Mouse (Mus musculus): ENCODE measurements around the gene Cend1.

The Cend1 gene

GRCm38 (mm10) chr7:141429840-141430584 lies 721 bp upstream of the Cend1 start:
- DNase-seq (ENCODE audit: low read depth, low spot score), result no peak

DNA sequence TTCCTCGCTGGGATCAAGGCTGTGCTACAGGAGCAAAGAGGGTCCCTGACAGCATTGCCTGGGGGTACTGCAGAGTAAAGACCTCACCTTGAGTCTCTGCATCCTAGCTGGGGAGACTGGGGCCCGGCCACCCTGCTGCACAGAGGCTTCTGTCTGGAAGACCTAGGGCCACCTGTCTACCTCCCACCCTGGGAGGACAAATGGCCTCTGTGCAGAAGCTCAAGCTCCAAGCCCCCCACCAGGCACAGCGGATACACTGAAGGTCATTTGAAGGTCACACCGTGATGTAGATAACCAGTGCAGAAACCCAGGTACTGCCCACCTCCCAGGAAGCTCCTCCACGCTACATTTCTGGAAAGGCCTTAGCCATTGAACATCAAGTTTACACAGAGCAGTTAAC lies 590 bp downstream of the Cend1 start:
- no peak for DNase-seq (ENCODE audit: low read depth, low spot score)

DNA sequence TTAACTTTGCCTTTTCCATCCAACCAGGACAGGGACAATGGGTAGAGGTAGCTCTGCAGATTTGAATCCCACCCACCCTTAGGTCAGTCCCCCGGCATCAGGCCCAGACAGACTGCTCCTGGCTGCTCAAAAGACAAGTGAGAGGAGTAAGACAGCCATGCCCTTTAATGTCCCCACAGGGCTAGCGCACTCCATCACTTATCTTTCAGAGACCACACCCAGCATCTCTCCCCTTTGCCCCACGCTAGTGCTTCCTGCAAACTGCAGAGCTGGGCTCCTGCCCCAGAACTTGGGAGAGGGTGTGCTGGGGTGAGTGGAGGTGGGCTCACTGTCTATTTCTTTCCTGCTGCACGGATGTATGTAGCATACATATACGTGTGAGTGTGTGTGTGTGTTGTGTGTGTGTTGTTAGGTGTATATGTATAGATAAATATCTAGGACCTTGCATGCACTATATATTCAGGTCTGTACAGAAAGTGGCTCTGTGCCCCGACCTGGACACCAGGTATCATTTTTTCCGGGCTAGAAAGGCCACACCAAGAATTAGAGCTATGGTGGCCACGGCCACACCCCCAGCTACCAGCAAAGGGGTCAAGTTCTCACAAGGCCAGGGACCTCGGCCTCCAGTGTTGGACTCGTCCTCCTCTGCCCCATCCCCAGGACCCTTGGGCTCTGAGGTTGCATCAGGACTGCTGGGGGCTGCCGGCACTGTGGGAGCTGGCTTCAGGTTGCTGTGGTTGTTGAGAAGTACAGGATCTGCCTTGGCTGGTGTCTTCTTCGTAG lies 2.2 kb downstream of the Cend1 start:
- no peak for DNase-seq (ENCODE audit: low read depth, low spot score)

DNA sequence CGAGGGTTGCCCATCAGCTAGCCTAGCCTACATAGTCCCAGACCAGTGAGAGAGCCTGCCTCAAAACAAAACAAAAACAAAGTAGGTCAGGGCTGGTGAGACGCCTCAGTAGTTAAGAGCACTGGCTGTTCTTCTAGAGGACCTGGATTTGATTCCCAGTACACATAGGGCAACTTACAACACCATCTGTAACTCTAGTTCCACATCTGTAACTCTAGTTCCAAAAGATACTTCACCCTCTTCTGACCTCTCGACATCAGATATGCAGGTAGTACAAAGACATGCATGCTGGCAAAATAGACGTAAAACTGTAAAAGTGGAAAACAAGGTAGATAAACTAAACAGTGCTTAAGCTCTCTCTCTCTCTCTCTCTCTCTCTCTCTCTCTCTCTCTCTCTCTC lies 5.5 kb downstream of the Cend1 start:
- no peak for DNase-seq (ENCODE audit: low read depth, low spot score)

- no peak for DNase-seq (ENCODE audit: low read depth, low spot score)
Observed at GRCm38 (mm10) chr7:141420030-141420702, 9.1 kb downstream of the Cend1 start.

DNA sequence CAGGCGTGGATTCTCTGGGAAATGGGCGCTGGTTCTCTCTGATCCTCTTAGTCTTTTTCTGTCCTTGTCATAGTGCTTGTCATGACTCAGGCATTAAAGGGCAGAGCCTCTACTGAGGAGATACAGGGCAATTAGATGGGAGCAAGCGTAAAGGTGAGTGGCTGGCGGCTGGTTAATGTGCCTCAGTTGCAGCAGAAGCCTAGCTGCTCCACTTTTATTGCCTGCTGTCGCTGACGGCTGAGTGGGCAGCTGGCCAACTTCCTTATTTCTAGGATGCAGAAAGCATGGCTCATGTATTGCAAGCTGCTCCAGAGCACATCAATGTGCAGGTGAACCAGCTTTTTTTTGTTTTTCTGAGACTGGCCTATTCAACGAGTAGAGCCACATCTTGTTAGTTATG lies 10.3 kb downstream of the Cend1 start:
- no peak for DNase-seq (ENCODE audit: low read depth, low spot score)

DNA sequence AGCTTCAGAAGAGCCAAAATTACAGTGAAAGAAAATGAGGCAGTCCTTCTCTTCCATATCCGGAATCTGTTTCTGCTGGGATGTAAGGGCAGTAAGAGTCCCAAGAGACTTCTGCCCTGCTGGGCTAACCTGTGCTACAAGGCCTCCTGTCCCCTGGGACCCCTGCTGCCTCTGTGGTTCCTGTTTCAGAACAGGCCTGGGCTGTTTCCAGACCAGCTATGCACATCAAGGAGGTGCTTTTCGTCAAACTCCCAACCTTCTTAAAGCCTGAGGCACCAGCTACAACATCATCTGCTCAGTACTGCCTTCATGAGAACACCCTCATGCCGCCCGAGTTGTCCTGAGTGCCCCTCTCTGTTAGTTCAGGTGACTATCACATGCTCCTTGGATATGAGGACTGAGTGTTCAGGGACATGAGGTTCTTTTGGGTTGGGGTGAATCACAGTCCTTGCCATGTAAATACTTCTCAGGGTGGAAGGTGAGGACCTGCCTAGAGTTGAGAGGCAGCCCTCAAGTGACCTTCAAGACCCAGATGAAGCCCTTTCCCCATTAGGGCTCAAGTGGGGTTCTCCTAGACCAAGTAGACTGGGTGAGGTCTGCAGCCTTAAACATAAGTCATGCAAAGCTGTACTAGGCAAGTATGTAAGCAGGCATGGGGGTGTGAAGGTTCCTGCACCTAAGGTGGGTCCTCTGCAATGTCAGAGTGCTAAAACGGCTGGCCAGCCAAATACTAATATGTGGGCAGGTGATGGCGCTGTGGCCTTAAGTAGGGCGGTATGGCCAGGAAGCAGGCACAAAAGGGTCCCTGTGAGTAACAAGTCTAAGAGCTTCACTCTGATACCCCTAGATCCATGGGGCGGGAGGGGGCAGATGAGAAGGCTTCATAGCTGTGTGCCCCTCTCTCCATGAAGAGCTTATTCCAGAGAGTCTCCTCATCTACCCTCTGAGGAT lies 11.3 kb downstream of the Cend1 start:
- no peak for DNase-seq (ENCODE audit: low read depth, low spot score)

- peak; percentile 42 for DNase-seq (ENCODE audit: low read depth, low spot score)
Observed at GRCm38 (mm10) chr7:141416144-141416841, 13.0 kb downstream of the Cend1 start.

- DNase-seq (ENCODE audit: low read depth, low spot score), result peak; percentile 99
Observed at GRCm38 (mm10) chr7:141413809-141414584, 15.3 kb downstream of the Cend1 start, which contains the start of gene Gatd1. Gene Gatd1 (minus strand): TSS chr7:141414136.

DNA sequence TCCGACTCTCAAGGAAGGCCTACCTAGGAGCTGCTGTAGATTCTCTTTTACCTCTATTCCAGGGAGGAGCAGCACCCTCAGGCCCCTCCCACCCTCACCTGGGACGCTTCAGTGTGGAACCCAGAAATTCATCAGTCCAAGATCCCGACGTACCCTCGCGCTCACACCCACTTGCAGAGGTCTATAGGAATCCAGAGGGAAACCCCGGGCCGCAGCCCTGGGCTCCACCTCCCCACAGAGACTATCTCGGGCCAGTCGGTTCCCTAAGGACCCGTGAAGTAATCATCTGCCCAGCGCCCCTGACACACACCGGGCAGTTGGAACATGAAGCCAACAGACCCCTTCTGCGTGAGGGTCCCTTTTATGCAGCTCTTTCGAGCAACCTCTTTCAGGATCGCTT lies 16.0 kb downstream of the Cend1 start:
- DNase-seq (ENCODE audit: low read depth, low spot score), result peak; percentile 47

DNA sequence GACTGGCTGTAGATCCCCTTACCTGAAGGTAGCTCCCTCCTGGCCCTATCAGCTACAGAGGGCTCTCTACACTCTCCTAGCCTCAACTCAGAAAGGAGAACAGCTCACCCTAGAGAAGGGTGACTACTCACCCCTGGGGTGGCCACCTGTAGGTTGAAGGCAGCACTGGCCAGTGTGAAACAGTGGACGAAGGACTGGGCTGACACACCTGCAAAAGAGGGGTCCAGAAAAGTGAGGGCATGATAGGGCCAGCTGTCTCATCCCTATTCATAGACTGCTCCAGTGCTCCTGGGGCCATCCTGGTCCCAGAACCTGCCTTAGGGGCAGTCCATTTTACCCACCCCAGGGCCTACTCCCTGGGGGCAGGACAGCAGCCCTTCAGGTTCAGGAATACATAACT lies 17.6 kb downstream of the Cend1 start:
- no peak for DNase-seq (ENCODE audit: low read depth, low spot score)

GRCm38 (mm10) chr7:141410631-141411030 lies 18.7 kb downstream of the Cend1 start:
- no peak for DNase-seq (ENCODE audit: low read depth, low spot score)

- DNase-seq (ENCODE audit: low read depth, low spot score), result peak; percentile 92
Observed at GRCm38 (mm10) chr7:141408833-141409232, 20.5 kb downstream of the Cend1 start.

GRCm38 (mm10) chr7:141407670-141408069 lies 21.6 kb downstream of the Cend1 start:
- peak; percentile 55 for DNase-seq (ENCODE audit: low read depth, low spot score)

DNA sequence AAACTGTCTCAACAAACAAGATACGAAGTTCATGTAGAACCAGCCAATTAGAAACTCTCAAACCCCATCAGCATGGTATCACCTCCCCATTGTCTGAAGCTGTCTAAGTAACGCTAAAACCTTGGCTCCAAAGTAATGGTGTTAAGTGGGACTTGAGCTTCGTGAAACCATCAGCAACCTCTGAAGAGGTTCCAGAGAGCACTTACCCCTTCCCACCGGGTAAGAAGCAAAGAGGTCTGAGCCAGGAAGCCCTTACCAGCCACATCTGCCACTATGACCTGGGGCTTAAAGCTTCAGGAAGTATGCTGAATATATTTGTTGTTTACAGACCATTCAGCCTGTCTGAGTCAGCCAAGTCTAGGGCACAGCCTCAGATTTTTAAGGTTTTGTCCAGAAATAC lies 23.8 kb downstream of the Cend1 start:
- no peak for DNase-seq (ENCODE audit: low read depth, low spot score)

GRCm38 (mm10) chr7:141403305-141403704 lies 26.0 kb downstream of the Cend1 start:
- DNase-seq (ENCODE audit: low read depth, low spot score), result peak; percentile 65

DNA sequence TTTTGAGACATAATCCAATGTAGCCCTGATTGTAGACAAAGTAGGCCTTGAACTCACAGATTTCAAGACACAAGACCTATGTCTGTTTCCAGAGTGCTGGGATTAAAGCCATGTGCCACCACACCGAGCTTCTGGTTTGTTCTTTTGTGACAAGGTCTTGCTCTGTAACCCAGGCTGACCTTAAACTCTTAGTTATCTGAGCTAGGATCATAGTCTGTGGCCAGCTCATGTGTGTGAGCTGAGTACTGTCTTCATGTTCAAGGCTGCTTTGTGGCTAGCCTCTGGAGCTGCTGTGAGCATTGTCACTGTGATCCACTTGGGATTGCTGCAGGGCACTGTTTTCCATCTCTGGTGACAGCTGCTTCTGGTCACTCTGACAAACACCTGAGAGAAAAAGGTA lies 33.9 kb downstream of the Cend1 start:
- DNase-seq (ENCODE audit: low read depth, low spot score), result no peak

DNA sequence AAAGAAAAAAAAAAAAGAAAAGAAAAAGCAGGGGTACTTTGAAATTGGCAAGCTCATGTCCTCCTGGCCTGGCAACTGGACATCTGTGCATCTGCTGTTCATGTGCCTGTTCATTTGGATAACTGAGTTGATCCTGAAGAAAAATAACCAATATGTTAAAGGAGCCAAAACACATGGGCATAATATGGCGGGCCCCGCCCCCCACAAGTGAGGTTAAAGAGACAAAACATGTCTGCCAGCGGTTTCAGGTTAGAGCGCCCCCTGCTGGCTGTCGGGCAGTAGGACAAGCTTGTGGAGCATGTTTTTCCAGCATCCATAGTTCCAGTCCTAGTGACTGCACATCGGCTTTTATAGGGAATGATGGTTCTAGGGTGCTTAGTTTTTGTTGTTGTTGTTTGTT lies 34.5 kb downstream of the Cend1 start:
- DNase-seq (ENCODE audit: low read depth, low spot score), result peak; percentile 92

- no peak for DNase-seq (ENCODE audit: low read depth, low spot score)
Observed at GRCm38 (mm10) chr7:141394158-141394557, 35.1 kb downstream of the Cend1 start.

All from ZHBTc4 (cell line).